Mouse (Mus musculus): ENCODE results near the gene Mcoln1. TPM values are rescaled to one million over a fixed set of nuclear protein-coding genes. Genes with fewer than 3 reads are reported as not detected.

Gene Mcoln1
- polyA plus RNA-seq, 1 experiment, result 38.7 TPM

GRCm38 (mm10) chr8:3480221-3480785 lies 20.0 kb upstream of the Mcoln1 start:
- H3K4me3 ChIP-seq (ENCODE audit: insufficient read depth, poor library complexity, severe bottlenecking), result no peak overlapping the region
- no peaks in the 10 kb centered on the region for H3K79me3 ChIP-seq (ENCODE audit: low read depth)
- TF ChIP-seq USF1 (IDR thresholded peaks at IDR 0.05; ENCODE audit: low read depth) (no peak), MYOD1 (IDR thresholded peaks at IDR 0.05; ENCODE audit: control insufficient read depth, insufficient read length, low read depth) (no peak), CTCF (IDR thresholded peaks at IDR 0.05; ENCODE audit: control insufficient read depth, insufficient read depth, insufficient read length) (no peak), CEBPB (IDR thresholded peaks at IDR 0.05; ENCODE audit: low read depth) (no peak), MAX (IDR thresholded peaks at IDR 0.05) (no peak), MYOG (IDR thresholded peaks at IDR 0.05; ENCODE audit: control insufficient read depth, extremely low read depth, insufficient read length) (no peak), FOSL1 (IDR thresholded peaks at IDR 0.05; ENCODE audit: insufficient read depth, low read length, poor library complexity, severe bottlenecking) (no peak)
- no peak overlapping the region for H3ac ChIP-seq (ENCODE audit: control insufficient read depth, insufficient read length, low read depth)
- H3K27me3 ChIP-seq (ENCODE audit: control insufficient read depth, insufficient read depth, insufficient read length), result no peaks in the 10 kb centered on the region
- no peaks in the 10 kb centered on the region for H3K79me2 ChIP-seq (ENCODE audit: control insufficient read depth, insufficient read depth)
- no peaks in the 10 kb centered on the region for H3K36me3 ChIP-seq (ENCODE audit: control insufficient read depth, insufficient read depth)

GRCm38 (mm10) chr8:3481605-3482004 lies 18.7 kb upstream of the Mcoln1 start:
- Histone ChIP-seq H3K27me3 (ENCODE audit: control insufficient read depth, insufficient read depth, insufficient read length) (no peaks in the 10 kb centered on the region), H3K36me3 (ENCODE audit: control insufficient read depth, insufficient read depth) (no peaks in the 10 kb centered on the region), H3ac (ENCODE audit: control insufficient read depth, insufficient read length, low read depth) (no peak overlapping the region), H3K79me3 (ENCODE audit: low read depth) (no peaks in the 10 kb centered on the region), H3K4me3 (ENCODE audit: insufficient read depth, poor library complexity, severe bottlenecking) (no peak overlapping the region), H3K79me2 (ENCODE audit: control insufficient read depth, insufficient read depth) (no peaks in the 10 kb centered on the region)
- TF ChIP-seq MYOG (IDR thresholded peaks at IDR 0.05; ENCODE audit: control insufficient read depth, extremely low read depth, insufficient read length) (no peak), MYOD1 (IDR thresholded peaks at IDR 0.05; ENCODE audit: control insufficient read depth, insufficient read length, low read depth) (no peak), CEBPB (IDR thresholded peaks at IDR 0.05; ENCODE audit: low read depth) (no peak), FOSL1 (IDR thresholded peaks at IDR 0.05; ENCODE audit: insufficient read depth, low read length, poor library complexity, severe bottlenecking) (no peak), USF1 (IDR thresholded peaks at IDR 0.05; ENCODE audit: low read depth) (no peak), CTCF (IDR thresholded peaks at IDR 0.05; ENCODE audit: control insufficient read depth, insufficient read depth, insufficient read length) (no peak), MAX (IDR thresholded peaks at IDR 0.05) (no peak)

- no peaks in the 10 kb centered on the region for H3K79me3 ChIP-seq (ENCODE audit: low read depth)
- H3K36me3 ChIP-seq (ENCODE audit: control insufficient read depth, insufficient read depth), result no peaks in the 10 kb centered on the region
- H3K4me3 ChIP-seq (ENCODE audit: insufficient read depth, poor library complexity, severe bottlenecking), result no peak overlapping the region
- TF ChIP-seq MAX (IDR thresholded peaks at IDR 0.05), result no peak
- no peak for TF ChIP-seq MYOG (IDR thresholded peaks at IDR 0.05; ENCODE audit: control insufficient read depth, extremely low read depth, insufficient read length)
- H3ac ChIP-seq (ENCODE audit: control insufficient read depth, insufficient read length, low read depth), result no peak overlapping the region
- no peaks in the 10 kb centered on the region for H3K27me3 ChIP-seq (ENCODE audit: control insufficient read depth, insufficient read depth, insufficient read length)
- no peaks in the 10 kb centered on the region for H3K79me2 ChIP-seq (ENCODE audit: control insufficient read depth, insufficient read depth)
Measured at GRCm38 (mm10) chr8:3482240-3482740, 18.0 kb upstream of the Mcoln1 start.

GRCm38 (mm10) chr8:3483546-3483945 lies 16.7 kb upstream of the Mcoln1 start:
- H3K4me3 ChIP-seq (ENCODE audit: insufficient read depth, poor library complexity, severe bottlenecking), result no peak overlapping the region
- H3K79me2 ChIP-seq (ENCODE audit: control insufficient read depth, insufficient read depth), result no peaks in the 10 kb centered on the region
- H3ac ChIP-seq (ENCODE audit: control insufficient read depth, insufficient read length, low read depth), result no peak overlapping the region
- no peaks in the 10 kb centered on the region for H3K27me3 ChIP-seq (ENCODE audit: control insufficient read depth, insufficient read depth, insufficient read length)
- TF ChIP-seq MYOG (IDR thresholded peaks at IDR 0.05; ENCODE audit: control insufficient read depth, extremely low read depth, insufficient read length), result no peak
- TF ChIP-seq CTCF (IDR thresholded peaks at IDR 0.05; ENCODE audit: control insufficient read depth, insufficient read depth, insufficient read length), result no peak
- TF ChIP-seq FOSL1 (IDR thresholded peaks at IDR 0.05; ENCODE audit: insufficient read depth, low read length, poor library complexity, severe bottlenecking), result no peak
- TF ChIP-seq MYOD1 (IDR thresholded peaks at IDR 0.05; ENCODE audit: control insufficient read depth, insufficient read length, low read depth), result no peak
- TF ChIP-seq USF1 (IDR thresholded peaks at IDR 0.05; ENCODE audit: low read depth), result no peak
- no peak for TF ChIP-seq CEBPB (IDR thresholded peaks at IDR 0.05; ENCODE audit: low read depth)
- TF ChIP-seq MAX (IDR thresholded peaks at IDR 0.05), result no peak
- H3K36me3 ChIP-seq (ENCODE audit: control insufficient read depth, insufficient read depth), result no peaks in the 10 kb centered on the region
- no peaks in the 10 kb centered on the region for H3K79me3 ChIP-seq (ENCODE audit: low read depth)

- no peaks in the 10 kb centered on the region for H3K36me3 ChIP-seq (ENCODE audit: control insufficient read depth, insufficient read depth)
- no peaks in the 10 kb centered on the region for H3K79me2 ChIP-seq (ENCODE audit: control insufficient read depth, insufficient read depth)
- no peak overlapping the region for H3ac ChIP-seq (ENCODE audit: control insufficient read depth, insufficient read length, low read depth)
- H3K4me3 ChIP-seq (ENCODE audit: insufficient read depth, poor library complexity, severe bottlenecking), result no peak overlapping the region
- H3K79me3 ChIP-seq (ENCODE audit: low read depth), result no peaks in the 10 kb centered on the region
- no peaks in the 10 kb centered on the region for H3K27me3 ChIP-seq (ENCODE audit: control insufficient read depth, insufficient read depth, insufficient read length)
- no peak for TF ChIP-seq MYOG (IDR thresholded peaks at IDR 0.05; ENCODE audit: control insufficient read depth, extremely low read depth, insufficient read length)
- no peak for TF ChIP-seq CTCF (IDR thresholded peaks at IDR 0.05; ENCODE audit: control insufficient read depth, insufficient read depth, insufficient read length)
- no peak for TF ChIP-seq FOSL1 (IDR thresholded peaks at IDR 0.05; ENCODE audit: insufficient read depth, low read length, poor library complexity, severe bottlenecking)
- TF ChIP-seq MYOD1 (IDR thresholded peaks at IDR 0.05; ENCODE audit: control insufficient read depth, insufficient read length, low read depth), result no peak
- TF ChIP-seq USF1 (IDR thresholded peaks at IDR 0.05; ENCODE audit: low read depth), result no peak
- TF ChIP-seq MAX (IDR thresholded peaks at IDR 0.05), result no peak
- no peak for TF ChIP-seq CEBPB (IDR thresholded peaks at IDR 0.05; ENCODE audit: low read depth)
Measured at GRCm38 (mm10) chr8:3485192-3485591, 15.1 kb upstream of the Mcoln1 start.
